Mouse (Mus musculus) thymus, adult 2 months (tissue): ENCODE results near the gene Rps6ka1.

Experiments
- CTCF ChIP-seq: fragments of 200-500 bp; IDR thresholded peaks from 2 replicates; pipeline ENCODE4 v1.5.1; 2012; ENCODE audit warnings: mild to moderate bottlenecking, control low read depth, low read length, moderate library complexity, borderline replicate concordance; ENCODE audit not compliant: control insufficient read depth, poor library complexity, insufficient read depth; ENCODE audit errors: extremely low read depth
- POLR2A ChIP-seq: fragments of 200-500 bp; IDR thresholded peaks from 2 replicates; pipeline ENCODE4 v1.6.1; 2012; ENCODE audit warnings: mild to moderate bottlenecking, low read length, control low read depth, moderate library complexity; ENCODE audit not compliant: control insufficient read depth, poor library complexity, insufficient read depth; ENCODE audit errors: extremely low read depth

DNA sequence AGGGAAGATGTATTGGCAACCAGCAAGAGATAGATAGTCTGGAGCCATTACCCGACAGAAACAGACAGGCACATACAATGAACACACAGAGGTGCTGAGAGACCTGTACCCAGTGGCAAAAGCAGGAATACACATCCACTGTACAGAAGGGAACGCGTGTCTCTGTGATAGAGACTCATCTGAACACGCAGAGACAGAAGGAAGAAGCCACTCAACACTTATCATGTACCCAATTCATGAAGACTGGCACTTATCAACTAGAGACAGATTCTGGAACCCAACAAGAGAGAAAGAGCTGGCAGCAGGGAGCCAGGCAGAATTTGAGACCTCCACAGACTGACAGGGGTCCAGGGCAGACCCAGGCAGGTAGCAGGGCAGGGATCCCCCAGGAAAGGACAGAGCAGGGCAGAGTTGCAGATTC is 14.2 kb downstream of the Rps6ka1 start:
- TF ChIP-seq CTCF (no peak), POLR2A (no peak)
